Mouse (Mus musculus): ENCODE data around the gene Ccdc6.

Ccdc6 gene

DNA sequence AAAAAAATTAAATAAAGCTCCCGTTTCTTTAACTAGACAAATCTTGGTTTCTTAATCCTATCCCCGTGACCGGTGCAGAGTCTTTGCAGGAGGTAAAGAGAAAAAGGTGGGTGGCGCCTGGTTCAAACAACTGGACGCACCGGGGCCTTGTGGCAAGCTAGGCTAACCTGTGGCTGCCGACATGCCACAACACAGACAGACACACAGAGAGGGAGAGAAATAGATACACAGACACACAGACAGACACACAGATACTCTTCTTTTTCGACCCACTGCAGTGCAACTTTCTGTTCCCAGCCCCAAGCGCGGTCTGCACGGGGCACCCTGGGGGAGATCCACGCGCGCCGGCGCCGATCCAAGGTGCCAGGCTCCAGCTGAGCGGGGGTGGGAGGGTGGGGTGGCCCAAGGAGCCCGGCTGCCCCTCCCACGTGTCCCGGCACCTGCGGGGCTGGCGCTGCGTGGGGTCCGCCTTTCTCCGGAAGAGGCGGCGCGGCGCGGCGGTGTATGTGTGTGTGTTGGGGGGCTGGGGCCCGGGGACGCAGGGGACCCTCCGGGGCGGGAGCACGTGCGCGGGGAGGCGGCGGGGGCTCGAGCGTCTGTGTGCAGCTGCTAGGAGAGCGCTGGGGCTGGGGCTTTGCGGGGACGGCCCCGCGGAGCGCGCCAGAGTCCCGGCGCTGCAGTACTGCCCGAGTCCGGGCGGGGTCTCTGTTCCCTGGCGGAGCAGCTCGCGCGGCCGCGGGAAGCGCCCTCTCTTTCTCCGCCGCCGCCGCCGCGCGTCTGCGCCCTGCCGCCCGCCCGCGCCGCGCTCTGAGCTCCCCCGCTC lies at the start of gene Ccdc6:
Gene Ccdc6, plus strand, starts transcription at position 756 of the 823 bp plus-strand sequence.
- in situ Hi-C loops (cut with MboI, MseI) = loop anchor here (25.0 kb wide), 1 partner anchor 734 kb away; the partner anchor contains the start of gene Cdk1

DNA sequence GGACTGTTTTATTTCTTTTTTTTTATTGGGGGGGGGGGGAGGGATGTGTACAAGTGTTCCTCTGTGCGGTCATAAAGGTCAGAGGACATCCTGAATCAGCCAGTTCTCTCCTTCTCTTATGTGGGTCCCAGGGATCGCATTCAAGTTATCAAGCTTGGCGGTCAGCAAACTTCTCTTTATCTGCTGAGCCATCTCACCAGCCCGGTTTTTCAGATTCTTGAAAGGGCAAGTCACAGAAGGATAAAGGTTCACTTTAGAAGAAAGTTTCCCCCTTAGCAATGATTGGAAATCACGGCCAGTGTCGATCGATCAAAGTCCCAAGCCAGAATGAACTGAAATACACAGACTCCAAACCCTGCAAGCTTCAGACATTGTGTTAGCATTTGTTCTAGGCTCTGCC lies 47.1 kb upstream of the Ccdc6 start:
- in situ Hi-C loops (cut with MboI, MseI) = no loop called here

DNA sequence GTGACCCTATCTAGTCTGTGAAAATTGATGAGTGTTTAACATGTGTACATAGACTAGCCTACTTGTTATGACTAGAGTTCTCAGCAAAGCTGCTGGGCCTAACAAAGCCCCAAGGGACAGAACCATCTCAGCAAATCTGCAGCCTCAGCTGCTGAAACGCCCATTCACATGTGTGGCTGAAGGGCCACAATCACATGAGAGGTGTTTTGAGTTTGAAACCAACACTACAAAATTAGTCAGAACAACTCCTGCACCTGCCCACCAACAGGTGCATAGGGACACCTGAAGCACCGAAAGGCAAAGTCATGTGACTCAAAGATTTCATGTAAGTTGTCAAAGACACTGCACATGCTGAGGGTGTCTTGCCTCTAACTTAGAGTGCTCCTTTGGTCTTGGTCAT lies 41.6 kb upstream of the Ccdc6 start:
- in situ Hi-C loops (cut with MboI, MseI) = no loop called here

DNA sequence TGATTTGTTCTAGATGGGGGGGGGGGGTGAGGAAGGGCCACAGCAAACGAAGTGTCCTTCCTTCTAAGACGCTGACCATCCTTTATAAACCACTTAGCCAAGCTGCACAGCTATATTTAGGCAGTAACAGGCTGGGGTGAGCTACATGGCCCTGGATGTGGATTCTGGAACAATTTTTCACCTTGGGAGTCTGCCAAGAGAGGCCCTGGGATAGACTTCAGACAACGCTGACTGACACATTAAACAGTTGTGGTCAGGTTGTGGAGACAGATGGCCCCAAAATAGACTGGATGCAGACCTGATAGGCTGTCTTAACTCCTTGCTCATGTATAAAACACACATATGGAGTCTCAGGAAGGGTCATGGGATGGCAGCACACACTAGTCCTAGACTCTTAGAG lies 39.9 kb upstream of the Ccdc6 start:
- in situ Hi-C loops (cut with MboI, MseI) = no loop called here

DNA sequence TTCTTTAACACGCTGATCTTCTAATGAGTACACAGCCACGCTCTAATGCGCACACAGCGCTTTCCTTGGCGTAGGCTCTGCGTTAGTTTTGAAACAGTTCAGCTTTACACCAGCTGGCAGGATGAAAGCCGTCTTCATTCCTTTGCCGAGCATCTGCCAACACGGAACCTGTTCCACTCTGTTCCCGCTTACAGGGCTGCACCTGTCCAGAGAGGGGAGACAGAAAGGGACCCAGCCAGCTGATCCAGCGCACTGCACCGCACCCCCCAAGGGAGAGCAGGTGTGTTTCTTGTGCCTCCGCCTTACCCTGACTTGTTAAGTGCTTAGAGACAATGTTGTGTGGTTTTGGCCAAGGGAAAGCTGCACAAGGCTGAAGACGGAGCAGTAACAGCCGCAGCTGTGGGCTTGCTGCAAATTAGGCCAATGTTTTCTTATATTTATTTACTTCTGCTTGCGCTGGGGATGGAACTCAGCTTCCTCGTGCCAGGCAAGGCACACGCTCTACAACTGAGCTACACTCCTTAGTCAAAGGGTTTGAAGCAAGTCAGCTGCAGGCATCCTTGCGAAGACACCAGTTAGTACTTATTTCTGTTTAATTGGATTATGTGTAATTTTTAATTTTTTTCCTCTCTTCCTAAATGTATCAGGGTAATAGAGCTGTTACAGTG lies 36.8 kb upstream of the Ccdc6 start:
- in situ Hi-C loops (cut with MboI, MseI) = no loop called here

DNA sequence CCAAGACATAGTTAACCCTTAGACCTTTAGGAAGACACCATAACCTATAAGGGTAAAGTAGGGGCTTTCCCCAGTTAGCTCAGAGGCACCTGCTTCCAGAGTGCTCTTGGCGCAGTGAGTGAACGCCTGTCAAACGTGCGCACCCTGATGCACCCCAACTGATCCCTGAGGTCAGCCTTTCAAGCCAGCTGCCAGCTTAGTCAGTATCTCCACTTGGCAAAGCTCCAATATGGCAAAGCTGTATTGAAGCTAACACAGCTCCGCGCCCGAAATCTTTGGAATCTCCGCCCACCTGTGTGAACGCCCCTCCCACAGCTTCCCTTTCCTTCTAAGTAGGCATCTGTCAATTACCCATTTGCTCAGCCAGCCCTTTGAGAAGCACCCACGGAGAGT lies 36.2 kb upstream of the Ccdc6 start:
- in situ Hi-C loops (cut with MboI, MseI) = no loop called here

DNA sequence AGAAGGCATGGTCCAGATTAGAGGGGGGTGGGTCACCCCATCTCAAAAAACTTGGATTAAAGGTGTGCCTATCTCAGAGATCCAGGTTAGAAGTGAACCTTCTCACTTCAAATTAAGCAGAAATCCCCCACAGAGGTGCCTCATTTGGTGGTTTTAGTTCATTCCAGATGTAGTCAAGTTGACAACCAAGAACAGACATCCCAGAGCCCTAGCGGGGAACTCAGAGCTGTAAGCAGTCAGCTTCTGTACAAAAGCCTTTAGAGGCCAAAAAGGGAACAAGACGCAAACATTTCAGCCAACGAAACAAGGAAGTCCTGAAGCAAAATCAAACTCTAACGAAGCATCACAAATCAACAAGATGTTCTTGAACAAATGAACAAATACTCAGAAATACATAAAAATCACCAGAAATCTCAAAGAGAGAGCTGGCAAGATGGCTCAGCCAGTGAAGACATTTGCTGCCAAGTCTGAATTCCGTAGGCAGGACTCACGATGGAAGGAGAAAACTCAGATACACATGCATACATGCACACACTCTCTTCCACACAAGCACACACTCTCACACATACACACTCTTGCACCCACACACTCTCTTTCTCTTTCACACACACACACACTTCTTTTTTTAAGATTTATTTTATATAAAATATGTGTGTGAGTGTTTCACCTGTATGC lies 32.9 kb upstream of the Ccdc6 start:
- in situ Hi-C loops (cut with MboI, MseI) = no loop called here

DNA sequence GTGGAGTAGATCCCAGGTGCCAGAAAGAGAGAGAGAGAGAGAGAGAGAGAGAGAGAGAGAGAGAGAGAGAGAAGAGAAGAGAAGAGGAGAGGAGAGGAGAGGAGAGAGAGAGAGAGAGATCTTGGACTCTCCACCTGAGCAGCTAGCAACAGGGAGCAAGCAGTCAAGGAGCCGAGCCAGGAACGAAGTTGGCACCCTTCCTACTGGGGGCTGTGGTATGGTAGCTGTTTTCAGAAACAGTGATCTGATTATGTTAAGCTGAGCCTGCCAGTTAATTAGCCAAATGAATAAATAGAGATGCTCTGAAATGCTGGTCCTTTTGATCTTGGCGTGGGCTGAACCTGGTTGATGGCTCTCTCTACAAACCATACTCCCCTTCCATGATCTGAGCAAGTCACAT lies 31.7 kb upstream of the Ccdc6 start:
- in situ Hi-C loops (cut with MboI, MseI) = no loop called here

DNA sequence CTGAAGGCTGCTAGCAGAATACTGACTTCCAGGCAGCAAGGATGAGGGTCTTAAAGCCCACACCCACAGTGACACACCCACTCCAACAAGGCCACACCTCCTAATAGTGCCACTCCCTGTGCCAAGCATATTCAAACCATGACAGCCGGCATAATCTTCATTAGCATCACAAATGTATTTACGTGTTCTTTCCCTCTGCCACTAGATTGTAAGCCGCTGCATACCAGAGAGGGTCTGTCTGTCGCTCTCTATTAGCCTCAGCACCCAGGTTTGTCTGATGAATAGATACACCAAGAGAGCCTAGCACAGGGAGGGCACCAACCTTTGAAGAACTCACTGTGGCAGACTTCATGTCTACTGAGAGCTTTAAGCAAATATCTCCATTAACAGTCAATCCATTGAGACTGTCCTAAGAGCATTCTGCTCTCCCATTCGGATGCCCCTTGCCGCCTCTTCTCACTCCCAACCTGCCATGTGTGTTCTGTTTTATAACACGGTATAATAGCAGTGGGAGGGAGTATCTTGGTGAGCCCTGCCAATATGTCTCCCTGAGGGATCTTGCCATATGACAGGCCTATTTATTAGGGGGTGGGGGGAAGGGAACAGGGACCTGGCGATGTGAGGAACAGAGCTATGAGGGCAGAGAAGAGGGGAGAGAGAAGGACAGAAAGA lies 30.3 kb upstream of the Ccdc6 start:
- in situ Hi-C loops (cut with MboI, MseI) = no loop called here

DNA sequence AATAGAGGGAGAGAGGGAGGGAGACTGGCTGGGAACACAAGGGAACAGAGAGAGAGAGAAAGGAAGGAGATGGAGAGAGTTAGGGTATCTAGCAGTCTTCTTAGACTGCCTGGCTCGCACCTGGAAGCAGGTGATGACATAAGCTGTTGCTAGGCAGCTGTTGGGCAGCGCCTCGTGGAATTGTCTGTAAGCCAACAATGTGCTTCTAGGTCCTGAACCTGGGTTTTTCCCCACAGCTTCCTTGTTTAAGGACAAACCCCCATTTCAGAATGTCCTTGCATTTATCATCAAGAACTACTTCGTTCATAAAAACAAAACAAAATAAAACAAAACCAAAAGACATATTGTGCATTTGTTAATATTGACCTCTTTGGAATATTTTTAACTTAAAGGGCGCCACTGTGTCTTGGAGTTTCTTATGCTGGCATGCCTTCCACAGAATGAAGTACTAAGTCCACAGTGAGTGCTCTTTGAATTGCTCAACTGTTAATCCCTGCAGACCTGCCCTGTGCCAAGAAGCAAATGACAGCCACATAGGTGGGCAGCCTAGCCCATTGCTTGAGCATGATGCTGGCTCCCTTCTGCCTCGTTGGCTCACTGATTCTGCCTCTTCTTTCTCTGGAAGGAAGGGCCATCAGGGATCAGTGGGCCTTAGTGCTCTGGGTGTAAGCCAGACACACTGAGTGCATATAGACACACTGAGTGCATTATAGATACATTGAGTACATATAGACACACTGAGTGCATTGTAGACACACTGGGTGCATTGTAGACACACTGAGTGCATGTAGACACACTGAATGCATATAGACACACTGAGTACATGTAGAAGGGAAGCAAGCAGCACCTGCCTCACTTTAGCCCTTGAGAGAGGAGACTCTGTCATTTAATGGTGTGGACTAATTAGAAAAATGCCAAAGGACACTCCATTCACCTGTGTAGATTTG lies 29.5 kb upstream of the Ccdc6 start:
- in situ Hi-C loops (cut with MboI, MseI) = no loop called here

DNA sequence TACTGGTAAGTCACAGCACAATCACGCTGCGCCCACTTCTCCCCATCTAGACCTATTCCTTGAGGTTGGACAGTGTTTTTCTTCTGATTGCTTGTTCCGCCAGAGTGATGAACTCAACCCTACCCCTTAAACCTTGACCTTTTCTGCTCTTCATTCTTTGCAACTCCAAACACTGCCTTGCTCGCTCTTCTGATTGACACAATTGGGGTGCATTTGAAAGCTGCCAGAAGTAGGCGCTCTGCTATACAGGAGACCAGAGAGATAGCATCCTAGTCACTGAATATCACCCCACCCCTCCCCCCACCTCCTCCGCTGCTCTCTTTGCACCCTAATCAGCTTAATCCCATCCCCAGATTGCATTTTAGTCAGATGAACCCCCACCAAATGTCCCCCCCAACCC lies 27.6 kb upstream of the Ccdc6 start:
- in situ Hi-C loops (cut with MboI, MseI) = no loop called here

DNA sequence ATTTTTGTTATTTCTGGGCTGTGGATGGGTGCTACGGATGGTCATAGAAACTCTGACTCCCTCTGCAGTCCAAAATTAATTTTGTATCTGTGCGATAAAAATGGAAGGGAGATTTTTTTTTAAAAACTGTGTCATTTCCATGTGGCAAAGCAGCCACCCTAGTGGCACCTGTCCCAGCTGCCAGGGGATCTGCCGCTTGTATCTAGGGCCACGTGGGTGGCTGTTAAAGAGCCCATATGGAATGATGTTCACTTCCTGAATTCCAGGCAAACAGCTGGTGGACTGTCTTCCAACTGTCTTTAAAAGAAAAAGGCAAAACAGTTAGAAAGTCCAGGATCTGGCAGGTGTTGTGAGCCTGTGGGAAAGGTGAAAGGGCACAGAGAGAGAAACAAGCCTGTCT lies 25.6 kb upstream of the Ccdc6 start:
- in situ Hi-C loops (cut with MboI, MseI) = no loop called here

DNA sequence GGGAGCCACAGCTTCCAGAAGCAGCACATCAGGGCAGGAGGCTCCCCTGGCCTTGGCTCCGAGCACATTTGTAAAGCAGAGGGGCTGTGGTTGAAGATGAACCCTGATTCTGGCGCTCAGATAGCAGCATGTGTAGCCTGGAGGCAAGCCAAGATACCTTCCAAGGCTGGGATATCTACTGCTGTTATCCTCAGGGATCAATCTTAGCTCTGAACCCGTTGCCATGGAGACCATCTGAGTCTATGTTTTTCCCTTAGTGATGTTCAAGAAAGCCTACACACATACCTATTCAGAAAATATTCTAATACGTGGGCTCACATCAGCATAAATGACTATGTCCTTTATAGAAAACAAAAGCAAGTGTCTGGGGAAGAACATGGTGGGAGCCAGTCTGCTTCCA lies 19.5 kb upstream of the Ccdc6 start:
- in situ Hi-C loops (cut with MboI, MseI) = loop anchor here (25.0 kb wide), 1 partner anchor 715 kb away; the partner anchor contains the start of gene Cdk1

DNA sequence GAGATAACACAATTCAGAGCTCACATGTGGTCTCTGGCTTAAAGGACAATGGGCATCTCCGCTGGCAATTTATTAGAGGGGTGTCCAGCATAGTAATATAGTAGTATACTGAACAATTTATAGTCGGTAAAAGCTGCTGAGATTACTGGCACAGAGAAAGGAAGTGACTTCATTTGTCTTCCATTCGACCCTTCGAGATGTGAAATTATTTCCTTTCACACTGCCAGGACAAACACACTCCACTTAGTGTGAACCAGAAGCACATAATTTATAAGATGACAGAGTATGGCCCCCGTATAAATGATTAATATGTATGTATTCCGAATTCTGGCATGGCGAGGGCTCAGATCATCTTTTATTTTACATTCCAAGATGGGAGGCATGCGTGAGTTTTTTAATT lies 16.0 kb upstream of the Ccdc6 start:
- in situ Hi-C loops (cut with MboI, MseI) = loop anchor here (25.0 kb wide), 1 partner anchor 719 kb away; the partner anchor contains the start of gene Cdk1

DNA sequence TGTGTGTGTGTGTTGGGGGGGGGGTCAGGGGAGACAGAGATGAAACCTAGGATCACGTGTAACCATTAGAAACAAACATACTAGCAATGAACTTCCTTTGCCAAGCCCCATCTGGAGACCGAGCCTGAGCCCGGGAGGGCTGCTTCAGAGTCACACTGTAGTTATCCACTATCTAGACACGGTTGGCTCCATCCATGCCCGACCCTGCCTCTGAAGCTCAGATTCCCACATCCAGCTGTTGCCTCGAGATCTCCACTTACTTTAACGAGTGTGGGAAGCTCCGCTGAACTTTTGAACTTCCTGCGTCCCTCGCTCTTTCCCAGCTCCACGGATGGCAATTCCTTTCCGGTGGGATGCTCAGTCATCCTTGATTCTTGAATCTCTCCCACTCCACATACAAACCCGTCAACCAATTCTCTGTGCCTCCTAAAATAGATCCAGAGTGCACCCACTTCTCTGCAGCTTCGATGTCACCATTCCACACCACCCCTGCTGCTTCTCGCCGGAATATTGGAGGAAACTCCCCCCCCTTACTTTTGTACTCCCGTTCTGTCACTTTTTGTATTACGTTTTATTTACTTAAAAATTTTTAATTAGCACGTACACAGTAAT lies 15.3 kb upstream of the Ccdc6 start:
- in situ Hi-C loops (cut with MboI, MseI) = loop anchor here (25.0 kb wide), 1 partner anchor 719 kb away; the partner anchor contains the start of gene Cdk1

DNA sequence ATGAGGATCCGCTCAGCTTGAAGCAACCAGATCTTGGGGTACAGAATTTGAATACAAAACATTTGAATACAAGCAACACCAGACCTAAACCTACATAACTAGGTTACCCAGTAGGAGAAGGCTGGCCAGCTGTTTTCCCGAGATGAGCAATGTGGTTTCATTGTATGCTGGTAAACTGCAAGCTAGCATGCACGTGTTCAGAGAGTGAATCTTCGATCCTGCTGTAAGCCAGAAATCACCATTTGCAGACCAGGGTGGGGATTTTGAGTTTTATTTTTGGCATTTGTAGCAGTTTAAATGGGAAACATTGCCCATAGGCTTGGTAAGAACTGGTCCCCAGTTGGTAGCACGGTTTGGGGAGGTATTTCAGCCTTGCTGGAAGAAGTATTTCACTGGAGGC lies 13.7 kb upstream of the Ccdc6 start:
- in situ Hi-C loops (cut with MboI, MseI) = loop anchor here (25.0 kb wide), 1 partner anchor 721 kb away; the partner anchor contains the start of gene Cdk1

DNA sequence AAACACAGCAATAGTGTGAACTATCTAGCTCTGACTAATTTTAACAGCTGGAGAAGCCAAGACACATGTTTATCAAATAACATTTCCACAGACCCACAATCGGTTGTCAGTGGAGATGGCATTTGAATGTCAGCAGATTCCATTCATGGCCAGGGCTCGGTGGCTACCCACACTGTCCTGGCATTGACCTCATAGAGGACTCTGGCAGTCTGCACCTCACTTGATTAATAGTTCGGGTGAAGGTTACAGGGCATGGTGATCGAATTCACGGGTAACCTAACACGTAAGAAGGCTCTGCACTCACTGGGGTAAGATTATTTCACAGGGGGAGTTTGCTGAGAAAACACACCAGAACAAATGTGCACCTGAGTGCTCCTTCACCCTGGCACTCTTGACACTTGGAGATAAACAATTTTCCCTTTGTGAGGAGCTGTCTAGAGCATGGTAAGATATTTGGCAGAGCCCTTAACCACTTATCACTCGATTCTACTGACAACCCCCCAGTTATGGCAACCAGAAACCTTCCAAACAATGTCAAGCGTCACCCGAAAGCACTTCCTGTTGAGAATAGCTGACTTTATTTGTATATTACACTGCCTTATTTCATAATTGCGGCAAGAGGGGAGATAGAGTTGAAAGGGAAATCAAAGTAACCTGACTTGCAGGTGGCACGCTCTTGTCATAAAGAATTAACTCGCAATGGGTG lies 11.5 kb upstream of the Ccdc6 start:
- in situ Hi-C loops (cut with MboI, MseI) = loop anchor here (25.0 kb wide), 1 partner anchor 723 kb away; the partner anchor contains the start of gene Cdk1

DNA sequence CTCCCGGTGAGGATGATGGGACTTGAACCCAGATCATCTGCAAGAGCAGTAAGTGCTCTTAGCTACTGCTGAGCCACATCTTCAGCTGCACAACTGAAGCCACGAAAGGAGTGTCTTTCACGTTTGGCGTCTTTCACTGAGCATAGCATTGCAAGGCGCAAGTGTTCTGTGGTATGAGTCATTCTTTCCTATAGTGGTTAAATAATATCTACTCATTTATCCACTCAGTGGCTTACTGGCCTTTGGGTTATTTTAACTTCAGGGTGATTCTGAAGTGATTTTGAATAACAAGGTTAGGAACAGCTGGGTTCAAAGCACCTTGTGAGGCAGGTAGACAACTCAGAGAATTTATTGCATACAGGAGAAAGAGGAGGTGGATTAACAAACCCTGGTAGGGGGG lies 8.1 kb upstream of the Ccdc6 start:
- in situ Hi-C loops (cut with MboI, MseI) = loop anchor here (25.0 kb wide), 1 partner anchor 726 kb away; the partner anchor contains the start of gene Cdk1

DNA sequence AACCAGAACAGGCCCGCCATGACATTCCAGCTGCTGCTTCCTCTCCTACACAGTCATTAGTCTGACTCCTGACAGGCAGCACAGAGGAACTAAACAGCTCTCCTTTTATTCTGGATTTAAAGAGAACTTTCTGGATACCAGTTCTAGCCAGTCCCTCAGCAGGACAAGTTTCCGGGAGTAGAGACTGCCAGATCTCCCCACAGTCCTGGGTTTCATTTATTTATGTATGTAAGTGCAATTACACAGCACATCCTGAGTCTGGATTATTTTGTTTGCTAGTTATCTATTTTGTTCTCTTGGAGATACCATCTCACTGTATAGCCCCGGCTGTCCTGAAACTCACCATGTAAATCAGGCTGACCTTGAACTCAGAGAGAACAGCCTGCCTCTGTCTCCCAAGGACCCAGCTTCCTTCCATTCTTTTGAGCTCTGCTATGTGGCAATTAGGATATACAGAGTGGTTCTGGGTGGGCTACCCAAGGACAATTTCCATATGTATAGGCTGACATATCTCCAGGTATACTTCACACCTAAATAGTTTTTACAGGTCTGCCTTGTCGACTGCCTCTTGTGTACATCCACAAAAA lies 5.0 kb upstream of the Ccdc6 start:
- in situ Hi-C loops (cut with MboI, MseI) = loop anchor here (25.0 kb wide), 1 partner anchor 730 kb away; the partner anchor contains the start of gene Cdk1

All from T-helper 1 cell (primary cell).